Mouse (Mus musculus) urinary bladder, adult 2 months (tissue): ENCODE measurements around the gene Unc79. TPM values are rescaled to one million over a fixed set of nuclear protein-coding genes. Genes with fewer than 3 reads are reported as not detected.

ENCODE experiments used
- DNase-seq: peaks from one replicate; pipeline ENCODE4 v3.0.0; 2022; ENCODE audit warnings: low spot score
- polyA plus RNA-seq: library from polyadenylated mRNA; depleted of rRNA; stranded (reverse); fragments of >200 nt; gene quantifications from 2 replicates; pipeline ENCODE4 v1.2.3, GENCODE M21; 2012

Gene Unc79
- polyA plus RNA-seq, 1 experiment: 0.14 TPM

GRCm38 (mm10) chr12:103040136-103040535, 91.5 kb downstream of the Unc79 start:
- no peak for DNase-seq

GRCm38 (mm10) chr12:103041401-103041800, 92.7 kb downstream of the Unc79 start:
- DNase-seq: no peak

- no peak for DNase-seq
These were observed 94.1 kb downstream of the Unc79 start for GRCm38 (mm10) chr12:103042711-103043110.

- no peak for DNase-seq
These were observed 95.8 kb downstream of the Unc79 start for GRCm38 (mm10) chr12:103044422-103044821.

GRCm38 (mm10) chr12:103049865-103050264, 101.2 kb downstream of the Unc79 start:
- no peak for DNase-seq

GRCm38 (mm10) chr12:103059321-103060053, 110.8 kb downstream of the Unc79 start:
- no peak for DNase-seq

- DNase-seq: no peak
These were observed 112.1 kb downstream of the Unc79 start for GRCm38 (mm10) chr12:103060791-103061190.

- no peak for DNase-seq
These were observed 113.5 kb downstream of the Unc79 start for GRCm38 (mm10) chr12:103062133-103062532.

GRCm38 (mm10) chr12:103064944-103065343, 116.3 kb downstream of the Unc79 start:
- no peak for DNase-seq

GRCm38 (mm10) chr12:103068161-103068560, 119.5 kb downstream of the Unc79 start:
- no peak for DNase-seq

GRCm38 (mm10) chr12:103069565-103069964, 120.9 kb downstream of the Unc79 start:
- DNase-seq: no peak

GRCm38 (mm10) chr12:103073953-103074352, 125.3 kb downstream of the Unc79 start:
- DNase-seq: no peak

- no peak for DNase-seq
These were observed 130.1 kb downstream of the Unc79 start for GRCm38 (mm10) chr12:103078751-103079150.

GRCm38 (mm10) chr12:103080055-103080454, 131.4 kb downstream of the Unc79 start:
- no peak for DNase-seq

- DNase-seq: no peak
These were observed 143.2 kb downstream of the Unc79 start for GRCm38 (mm10) chr12:103091831-103092230.

- no peak for DNase-seq
These were observed 146.5 kb downstream of the Unc79 start for GRCm38 (mm10) chr12:103095160-103095559.

GRCm38 (mm10) chr12:103099185-103099584, 150.5 kb downstream of the Unc79 start:
- no peak for DNase-seq

GRCm38 (mm10) chr12:103100088-103100487, 151.4 kb downstream of the Unc79 start:
- DNase-seq: no peak

- no peak for DNase-seq
These were observed 154.4 kb downstream of the Unc79 start for GRCm38 (mm10) chr12:103103041-103103440.

GRCm38 (mm10) chr12:103103601-103104000, 154.9 kb downstream of the Unc79 start:
- no peak for DNase-seq

GRCm38 (mm10) chr12:103109301-103109700, 160.6 kb downstream of the Unc79 start:
- DNase-seq: no peak

GRCm38 (mm10) chr12:103116639-103117038, 168.0 kb downstream of the Unc79 start:
- no peak for DNase-seq

GRCm38 (mm10) chr12:103117517-103118193, 169.0 kb downstream of the Unc79 start:
- no peak for DNase-seq
